Mouse (Mus musculus): ENCODE data around the gene Tlr11. TPM values are rescaled to one million over a fixed set of nuclear protein-coding genes. Genes with fewer than 3 reads are reported as not detected.

Gene Tlr11
- polyA plus RNA-seq (2021; fragmentation: Nextera tagmentation), result not detected in 2 replicates
- long read RNA-seq, experiment 1, result 0 reads
- long read RNA-seq, experiment 2, result 0 reads

GRCm38 (mm10) chr14:50357593-50357992, at the start of gene Tlr11:
TSS of gene Tlr11 (plus strand) at chr14:50357914.

GRCm38 (mm10) chr14:50326661-50327060, 31.1 kb upstream of the Tlr11 start, which contains the start of gene Olfr734:
TSS of gene Olfr734 (minus strand) at chr14:50326761.

GRCm38 (mm10) chr14:50348796-50349195, 8.9 kb upstream of the Tlr11 start, which contains the start of gene Olfr735:
TSS of gene Olfr735 (minus strand) at chr14:50348872.

GRCm38 (mm10) chr14:50380863-50381262, 23.1 kb downstream of the Tlr11 start, which contains the start of gene Olfr736:
TSS of gene Olfr736 (plus strand) at chr14:50381163.

GRCm38 (mm10) chr14:50407268-50407667, 49.6 kb downstream of the Tlr11 start, which contains the start of gene Olfr738:
TSS of gene Olfr738 (plus strand) at chr14:50407568.

Other genes starting within 250 kb of the Tlr11 start
- not detected in 2 replicates for gene Olfr727, start 234.7 kb upstream of the Tlr11 start, polyA plus RNA-seq (2021; fragmentation: Nextera tagmentation)
- not detected in 2 replicates for gene Olfr728, start 215.2 kb upstream of the Tlr11 start, polyA plus RNA-seq (2021; fragmentation: Nextera tagmentation)
- not detected in 2 replicates for gene Olfr729, start 205.0 kb upstream of the Tlr11 start, polyA plus RNA-seq (2021; fragmentation: Nextera tagmentation)
- gene Olfr730, start 169.7 kb upstream of the Tlr11 start, polyA plus RNA-seq (2021; fragmentation: Nextera tagmentation), result not detected in 2 replicates
- gene Olfr731, start 116.0 kb upstream of the Tlr11 start, polyA plus RNA-seq (2021; fragmentation: Nextera tagmentation), result not detected in 2 replicates
- not detected in 2 replicates for gene Olfr732, start 73.7 kb upstream of the Tlr11 start, polyA plus RNA-seq (2021; fragmentation: Nextera tagmentation)
- not detected in 2 replicates for gene Olfr733, start 56.4 kb upstream of the Tlr11 start, polyA plus RNA-seq (2021; fragmentation: Nextera tagmentation)
- gene Olfr734, start 31.2 kb upstream of the Tlr11 start, polyA plus RNA-seq (2021; fragmentation: Nextera tagmentation), result not detected in 2 replicates
- not detected in 2 replicates for gene Olfr735, start 9.0 kb upstream of the Tlr11 start, polyA plus RNA-seq (2021; fragmentation: Nextera tagmentation)
- gene Olfr736, start 23.2 kb downstream of the Tlr11 start, polyA plus RNA-seq (2021; fragmentation: Nextera tagmentation), result not detected in 2 replicates
- not detected in 2 replicates for gene Olfr738, start 49.7 kb downstream of the Tlr11 start, polyA plus RNA-seq (2021; fragmentation: Nextera tagmentation)
- not detected in 2 replicates for gene Olfr739, start 60.7 kb downstream of the Tlr11 start, polyA plus RNA-seq (2021; fragmentation: Nextera tagmentation)
- not detected in 2 replicates for gene Olfr740, start 87.6 kb downstream of the Tlr11 start, polyA plus RNA-seq (2021; fragmentation: Nextera tagmentation)
- not detected in 2 replicates for gene Olfr741, start 114.8 kb downstream of the Tlr11 start, polyA plus RNA-seq (2021; fragmentation: Nextera tagmentation)
- not detected in 2 replicates for gene Olfr742, start 145.7 kb downstream of the Tlr11 start, polyA plus RNA-seq (2021; fragmentation: Nextera tagmentation)
- not detected in 2 replicates for gene Olfr743, start 163.9 kb downstream of the Tlr11 start, polyA plus RNA-seq (2021; fragmentation: Nextera tagmentation)